Mouse (Mus musculus) forebrain, postnatal 0 days (tissue): Measurements from ENCODE around the gene Zfp28. TPM values are rescaled to one million over a fixed set of nuclear protein-coding genes. Genes with fewer than 3 reads are reported as not detected.
A peak's percentile ranks its signal among the peaks of the same experiment; 100 is the strongest.

Experiments used
- ATAC-seq: fragments of 200-750 bp; cut with Nextera tagmentation; 2 replicates; pipeline ENCODE4 v1.8.0; 2017; ENCODE audit warnings: mild to moderate bottlenecking, moderate library complexity
- DNase-seq: peaks from one replicate; pipeline ENCODE4 v3.0.0-alpha.2; 2015
- H3K27ac ChIP-seq: fragments of 300-500 bp; sonication (generic); 2 replicates; pipeline ENCODE4 v1.5.1; 2014; ENCODE audit warnings: low read depth, mild to moderate bottlenecking, antibody characterized with exemption, low read length, moderate library complexity, mixed read lengths
- H3K27me3 ChIP-seq: fragments of 300-500 bp; sonication (generic); 2 replicates; pipeline ENCODE4 v1.6.1; 2014; ENCODE audit warnings: mild to moderate bottlenecking, low read length, mixed read lengths; ENCODE audit not compliant: insufficient read depth
- H3K36me3 ChIP-seq: fragments of 300-500 bp; sonication (generic); 2 replicates; pipeline ENCODE4 v1.6.1; 2014; ENCODE audit warnings: mild to moderate bottlenecking, moderate library complexity; ENCODE audit not compliant: insufficient read depth
- H3K4me1 ChIP-seq: fragments of 300-500 bp; sonication (generic); 2 replicates; pipeline ENCODE4 v1.6.1; 2014; ENCODE audit warnings: antibody characterized with exemption; ENCODE audit not compliant: insufficient read depth
- H3K4me2 ChIP-seq: fragments of 300-500 bp; sonication (generic); 2 replicates; pipeline ENCODE4 v1.6.1; 2014; ENCODE audit warnings: low read depth, mild to moderate bottlenecking, moderate library complexity
- H3K4me3 ChIP-seq: fragments of 300-500 bp; sonication (generic); 2 replicates; pipeline ENCODE4 v1.5.1; 2014; ENCODE audit warnings: low read depth, low read length, mixed read lengths
- H3K9ac ChIP-seq: fragments of 300-500 bp; sonication (generic); 2 replicates; pipeline ENCODE4 v1.6.1; 2014; ENCODE audit warnings: mild to moderate bottlenecking
- H3K9me3 ChIP-seq: fragments of 300-500 bp; sonication (generic); 2 replicates; pipeline ENCODE4 v1.6.1; 2016; ENCODE audit warnings: low read length
- CTCF ChIP-seq: sonication (generic); IDR thresholded peaks from 2 replicates; pipeline ENCODE4 v1.5.1; 2016; ENCODE audit warnings: antibody characterized with exemption, control low read depth, low read depth
- WGBS: fragments of 180-500 bp; shearing (Covaris S2); extraction: QIAGEN DNeasy Blood & Tissue Kit; methylation state at CpG from one replicate; pipeline ENCODE4 v1.1.7; 2014; 5-methylcytosine and 5-hydroxymethylcytosine counted together
- polyA plus RNA-seq: library from polyadenylated mRNA; unstranded; fragments of >200 nt; fragmentation: Nextera tagmentation; extraction: Ambion mirVana; gene quantifications from 2 replicates; pipeline ENCODE4 v1.2.1, GENCODE M21; 2015
- total RNA-seq: library from RNA; depleted of rRNA; stranded (reverse); fragments of >200 nt; gene quantifications from 2 replicates; pipeline ENCODE4 v1.2.3, GENCODE M21; 2014; rRNA removed

Gene Zfp28
- total RNA-seq (15.4 and 27.4 TPM in 2 replicates), polyA plus RNA-seq (19.8 and 20.7 TPM in 2 replicates)

DNA sequence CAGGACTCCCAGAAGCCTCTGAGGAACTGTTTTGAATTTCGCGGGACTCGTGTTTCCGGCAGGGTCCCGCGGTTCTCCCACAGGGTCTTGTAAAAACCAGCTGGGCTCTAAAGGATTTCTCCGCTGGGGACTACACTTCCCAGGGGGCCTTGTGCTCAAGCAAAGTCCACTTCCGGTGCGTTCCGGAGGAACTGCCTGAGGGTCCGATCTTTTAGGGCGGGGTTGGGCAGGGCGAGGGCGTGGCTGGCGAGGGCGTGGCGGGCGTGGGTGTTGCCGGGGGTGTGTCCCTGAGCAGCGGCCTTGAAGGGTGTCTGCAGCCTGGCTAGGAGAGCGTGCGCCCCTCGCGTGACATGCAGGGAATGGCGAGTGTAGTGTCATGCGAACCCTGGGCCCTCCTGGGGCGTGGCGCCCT lies at the start of gene Zfp28:
TSS of gene Zfp28 (plus strand) at position 252 of the 412 bp plus-strand sequence.
- peak; percentile 94 for DNase-seq
- WGBS, result under 1% methylated on average over 28 of the region's 28 CpGs
- Histone ChIP-seq H3K36me3 (peaks cover 14% of the 10 kb centered on the region), H3K4me2 (peak within 1 kb of the TSS; percentile 88), H3K4me1 (peaks cover 13% of the 10 kb centered on the region), H3K27ac (peak within 1 kb of the TSS; percentile 45; the same call in 1 of the 2 replicates), H3K9me3 (no peaks in the 10 kb centered on the region), H3K4me3 (peak within 1 kb of the TSS; percentile 73), H3K27me3 (no peaks in the 10 kb centered on the region), H3K9ac (peak within 1 kb of the TSS; percentile 87)
- TF ChIP-seq CTCF, result peak; percentile 57
- ATAC-seq, result peak; percentile 97

DNA sequence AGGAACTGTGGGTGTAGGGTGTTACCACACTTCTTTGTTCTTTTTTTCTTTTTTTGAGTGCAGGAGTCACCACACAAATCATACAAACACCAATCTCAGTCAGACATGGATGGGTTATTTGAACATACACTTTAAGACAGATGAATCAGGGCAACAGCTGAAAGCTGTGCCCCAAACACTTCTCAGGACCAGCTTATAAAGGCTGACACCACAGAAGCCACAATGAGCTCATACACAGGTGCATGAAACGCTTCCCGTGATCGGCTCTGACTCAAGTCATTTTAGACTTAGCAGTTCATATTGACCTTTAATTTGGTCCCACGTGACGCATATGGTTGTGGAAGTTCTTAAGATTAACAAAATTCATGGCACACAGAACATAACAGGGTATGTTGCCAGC lies 43.2 kb upstream of the Zfp28 start:
- no peak overlapping the region for H3K4me3 ChIP-seq
- H3K27me3 ChIP-seq, result no peaks in the 10 kb centered on the region
- H3K4me2 ChIP-seq, result no peak overlapping the region
- 78% methylated on average over 5 of the region's 5 CpGs for WGBS
- no peaks in the 10 kb centered on the region for H3K9me3 ChIP-seq
- H3K9ac ChIP-seq, result no peak overlapping the region
- H3K36me3 ChIP-seq, result no peaks in the 10 kb centered on the region
- DNase-seq (no peak), ATAC-seq (no peak)
- H3K27ac ChIP-seq, result no peak overlapping the region
- TF ChIP-seq CTCF, result no peak
- no peaks in the 10 kb centered on the region for H3K4me1 ChIP-seq

DNA sequence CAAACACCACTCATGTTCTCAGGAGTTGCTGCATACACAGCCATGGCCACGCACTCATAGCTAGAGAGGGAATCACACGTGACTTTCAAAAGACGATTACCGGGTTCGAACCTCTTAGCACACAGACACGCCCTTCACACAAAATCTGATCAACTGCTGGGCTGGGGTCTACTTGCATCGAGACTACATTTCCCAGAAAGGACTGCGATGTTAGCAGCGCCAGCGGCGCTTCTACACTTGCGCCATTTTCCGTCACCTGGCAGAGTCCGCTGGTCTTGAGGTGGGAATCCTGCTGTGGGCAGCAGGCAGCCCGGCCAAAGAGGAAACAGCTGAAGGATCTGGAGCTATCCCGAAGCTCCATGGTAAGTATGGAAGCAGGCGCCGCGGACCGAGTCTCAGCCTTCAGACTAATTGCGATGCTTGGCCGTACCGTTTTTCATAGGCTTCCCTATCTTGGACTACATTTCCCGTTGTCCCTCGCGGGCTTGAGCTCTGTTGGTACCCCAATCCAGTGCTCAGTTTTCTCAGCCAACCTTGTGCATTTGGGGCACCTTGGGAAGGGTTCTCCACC lies 39.5 kb upstream of the Zfp28 start, which contains the start of gene Gm3854:
TSS of gene Gm3854 (plus strand) at position 259 of the 571 bp plus-strand sequence.
- Histone ChIP-seq H3K27ac (peak within 1 kb of the TSS; percentile 78), H3K36me3 (no peaks in the 10 kb centered on the region), H3K9ac (peak within 1 kb of the TSS; percentile 60), H3K27me3 (no peaks in the 10 kb centered on the region), H3K4me1 (no peaks in the 10 kb centered on the region), H3K9me3 (no peaks in the 10 kb centered on the region), H3K4me2 (peak within 1 kb of the TSS; percentile 41), H3K4me3 (peak within 1 kb of the TSS; percentile 55)
- TF ChIP-seq CTCF, result no peak
- ATAC-seq (peak; percentile 96), DNase-seq (peak; percentile 94)
- WGBS, result under 1% methylated on average over 26 of the region's 26 CpGs

DNA sequence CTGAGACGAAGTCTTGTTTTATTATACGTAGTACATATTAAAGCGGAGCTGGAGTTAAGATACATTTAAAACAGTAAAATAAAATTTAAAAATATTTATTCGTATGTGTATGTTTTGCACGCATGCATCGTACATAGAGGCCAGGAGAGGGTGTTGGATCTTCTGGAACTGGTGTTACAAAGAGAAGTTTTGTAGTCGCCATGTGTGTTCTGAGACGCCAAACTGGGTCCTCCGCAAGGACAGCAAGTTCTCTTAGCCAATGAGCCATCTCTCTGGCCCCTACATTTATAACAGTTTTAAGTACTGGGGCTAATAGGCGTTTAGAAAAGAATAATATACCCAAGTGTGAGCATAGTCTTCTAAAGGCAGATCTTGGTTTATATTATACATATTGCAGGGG lies 39.0 kb upstream of the Zfp28 start:
- Histone ChIP-seq H3K9ac (peak overlapping the region; percentile 60), H3K9me3 (no peaks in the 10 kb centered on the region), H3K4me3 (peak overlapping the region; percentile 55), H3K4me1 (no peaks in the 10 kb centered on the region), H3K27me3 (no peaks in the 10 kb centered on the region), H3K36me3 (no peaks in the 10 kb centered on the region), H3K27ac (0 out of 2 replicates have a peak overlapping the region, but pooled peaks have one; percentile 78), H3K4me2 (peak overlapping the region; percentile 41)
- DNase-seq (no peak), ATAC-seq (peak; percentile 10; the same call in 1 of the 2 replicates)
- no peak for TF ChIP-seq CTCF
- WGBS, result 34% methylated on average over 10 of the region's 10 CpGs

DNA sequence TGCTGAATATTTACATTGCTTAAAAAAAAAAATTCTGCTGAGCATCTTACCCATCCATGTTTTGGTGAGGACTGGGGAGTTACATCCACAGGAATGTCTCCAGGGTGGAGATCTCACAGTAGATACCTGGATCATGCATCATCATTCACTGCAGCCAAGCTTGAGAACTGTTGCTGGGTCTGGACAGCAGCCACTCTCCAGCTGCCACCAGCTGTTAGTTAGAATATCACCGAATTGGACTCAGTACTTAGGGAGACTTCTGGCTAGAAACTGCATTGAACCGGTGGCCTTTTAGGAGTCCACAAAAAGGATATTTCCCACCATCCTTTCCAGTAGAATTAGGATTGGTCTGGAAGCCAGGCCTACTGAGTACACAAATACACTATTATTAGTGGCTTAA lies 25.0 kb upstream of the Zfp28 start:
- H3K27me3 ChIP-seq, result no peaks in the 10 kb centered on the region
- no peak overlapping the region for H3K9ac ChIP-seq
- 65% methylated on average over 2 of the region's 2 CpGs for WGBS
- no peaks in the 10 kb centered on the region for H3K9me3 ChIP-seq
- H3K4me1 ChIP-seq, result no peaks in the 10 kb centered on the region
- DNase-seq (no peak), ATAC-seq (no peak)
- H3K4me2 ChIP-seq, result no peak overlapping the region
- H3K27ac ChIP-seq, result no peak overlapping the region
- no peak for TF ChIP-seq CTCF
- peaks cover 27% of the 10 kb centered on the region for H3K36me3 ChIP-seq
- no peak overlapping the region for H3K4me3 ChIP-seq

DNA sequence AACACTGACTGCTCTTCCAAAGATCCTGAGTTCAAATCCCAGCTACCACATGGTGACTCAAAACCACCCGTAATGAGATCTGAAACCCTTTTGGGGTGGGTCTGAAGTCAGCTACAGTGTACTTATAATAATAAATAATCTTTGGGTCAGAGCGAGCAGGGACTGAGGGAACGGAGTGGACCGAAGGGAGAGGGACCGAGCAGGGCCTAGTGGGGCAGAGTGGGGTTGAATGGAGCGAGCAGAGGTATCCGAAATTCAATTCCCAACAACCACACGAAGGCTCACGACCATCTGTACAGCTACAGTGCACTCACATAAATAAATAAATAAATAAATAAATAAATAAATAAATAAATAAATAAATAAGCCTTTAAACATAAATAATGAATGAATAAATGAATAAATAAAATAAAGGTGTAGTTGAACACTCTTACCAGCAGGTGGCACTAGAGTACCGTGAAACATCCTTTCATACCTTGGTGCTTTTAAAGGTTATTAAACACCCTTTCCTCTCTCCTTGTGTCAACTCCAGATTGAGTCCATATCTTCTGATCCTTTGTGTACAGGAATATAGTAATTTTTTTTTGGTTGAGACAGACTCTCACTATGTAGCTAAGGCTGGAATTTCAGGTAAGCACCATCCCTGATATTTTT lies 24.0 kb upstream of the Zfp28 start:
- no peak overlapping the region for H3K4me3 ChIP-seq
- H3K9me3 ChIP-seq, result no peaks in the 10 kb centered on the region
- TF ChIP-seq CTCF, result peak; percentile 75
- no peak overlapping the region for H3K27ac ChIP-seq
- 53% methylated on average over 10 of the region's 10 CpGs for WGBS
- peaks cover 4% of the 10 kb centered on the region; the same call in 1 of the 2 replicates for H3K4me1 ChIP-seq
- ATAC-seq, result no peak
- H3K9ac ChIP-seq, result no peak overlapping the region
- DNase-seq, result peak; percentile 93
- H3K27me3 ChIP-seq, result no peaks in the 10 kb centered on the region
- H3K36me3 ChIP-seq, result peaks cover 18% of the 10 kb centered on the region
- H3K4me2 ChIP-seq, result no peak overlapping the region

DNA sequence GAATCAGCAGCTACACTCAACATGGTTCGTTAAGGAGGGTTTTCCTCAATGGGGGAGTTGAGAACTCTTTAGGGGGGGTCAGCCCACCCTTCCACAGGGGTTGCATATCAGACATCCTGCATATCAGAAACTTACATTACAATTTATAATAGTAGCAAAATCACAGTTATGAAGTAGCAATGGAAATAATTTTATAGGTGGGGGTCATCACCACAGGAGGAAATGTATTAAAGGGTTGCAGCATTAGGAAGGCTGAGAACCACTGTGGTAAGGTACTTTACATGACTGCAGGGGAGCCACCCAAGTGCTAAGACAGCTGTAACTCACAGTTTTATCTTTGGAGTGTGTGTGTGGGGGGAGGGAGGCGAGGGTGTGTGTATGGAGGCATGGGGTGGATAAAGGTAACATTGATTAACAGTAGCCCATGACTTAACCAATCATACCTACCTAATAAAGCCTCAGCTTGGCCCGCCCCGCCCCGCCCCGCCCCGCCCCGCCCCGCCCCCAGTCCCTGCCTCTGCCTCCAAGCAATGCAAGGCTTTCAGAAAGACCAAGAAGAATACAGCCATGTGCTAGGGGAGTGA lies 22.5 kb upstream of the Zfp28 start:
- Histone ChIP-seq H3K9ac (no peak overlapping the region), H3K4me2 (no peak overlapping the region), H3K4me1 (peaks cover 4% of the 10 kb centered on the region; the same call in 1 of the 2 replicates), H3K36me3 (0 out of 2 replicates have a peak, but pooled peaks cover 10% of the 10 kb centered on the region), H3K27ac (no peak overlapping the region), H3K4me3 (no peak overlapping the region), H3K27me3 (no peaks in the 10 kb centered on the region), H3K9me3 (no peaks in the 10 kb centered on the region)
- WGBS, result 15% methylated on average over 9 of the region's 9 CpGs
- DNase-seq, result no peak
- ATAC-seq, result no peak
- no peak for TF ChIP-seq CTCF
